Mouse (Mus musculus): ENCODE measurements around the gene Prr23a3.

Gene Prr23a3

GRCm38 (mm10) chr9:98864571-98864970, at the start of gene Prr23a3:
Gene Prr23a3 (plus strand): TSS chr9:98864767.
- no peak for DNase-seq (ENCODE audit: low spot score)

GRCm38 (mm10) chr9:98816066-98816465, 48.5 kb upstream of the Prr23a3 start:
- DNase-seq (ENCODE audit: low spot score) = peak; percentile 58

- DNase-seq (ENCODE audit: low spot score) = peak; percentile 52
These were observed 47.0 kb upstream of the Prr23a3 start for GRCm38 (mm10) chr9:98817592-98817991.

- peak; percentile 86 for DNase-seq (ENCODE audit: low spot score)
These were observed 45.6 kb upstream of the Prr23a3 start for GRCm38 (mm10) chr9:98818971-98819370.

- DNase-seq (ENCODE audit: low spot score) = no peak
These were observed 45.1 kb upstream of the Prr23a3 start for GRCm38 (mm10) chr9:98819481-98819880.

- DNase-seq (ENCODE audit: low spot score) = no peak
These were observed 44.1 kb upstream of the Prr23a3 start for GRCm38 (mm10) chr9:98820461-98820860.

GRCm38 (mm10) chr9:98821067-98821466, 43.5 kb upstream of the Prr23a3 start:
- no peak for DNase-seq (ENCODE audit: low spot score)

- no peak for DNase-seq (ENCODE audit: low spot score)
These were observed 40.8 kb upstream of the Prr23a3 start for GRCm38 (mm10) chr9:98823805-98824204.

- no peak for DNase-seq (ENCODE audit: low spot score)
These were observed 35.1 kb upstream of the Prr23a3 start for GRCm38 (mm10) chr9:98829508-98829907.

- no peak for DNase-seq (ENCODE audit: low spot score)
These were observed 27.0 kb upstream of the Prr23a3 start for GRCm38 (mm10) chr9:98837537-98838074.

- no peak for DNase-seq (ENCODE audit: low spot score)
These were observed 22.4 kb upstream of the Prr23a3 start, which contains the start of gene Prr23a1 for GRCm38 (mm10) chr9:98842117-98842516. Gene Prr23a1 (plus strand): TSS chr9:98842503.

- no peak for DNase-seq (ENCODE audit: low spot score)
These were observed 8.4 kb upstream of the Prr23a3 start, which contains the start of gene Prr23a2 for GRCm38 (mm10) chr9:98856210-98856609. Gene Prr23a2 (plus strand): TSS chr9:98856494.

- no peak for DNase-seq (ENCODE audit: low spot score)
These were observed 1.1 kb upstream of the Prr23a3 start for GRCm38 (mm10) chr9:98863463-98863862.

- no peak for DNase-seq (ENCODE audit: low spot score)
These were observed 36.9 kb downstream of the Prr23a3 start for GRCm38 (mm10) chr9:98901486-98901885.

GRCm38 (mm10) chr9:98902819-98903218, 38.3 kb downstream of the Prr23a3 start, which contains the start of gene 7420426K07Rik:
Gene 7420426K07Rik (plus strand): TSS chr9:98903119.
- no peak for DNase-seq (ENCODE audit: low spot score)

Measured in ovary, adult 18-20 months (tissue).